Mouse (Mus musculus) ES-CJ7 (cell line): ENCODE results near the gene Phf13.

Experiments
- DNase-seq: peaks from one replicate; pipeline ENCODE4 v3.0.0; 2011; ENCODE audit warnings: low read depth, low spot score

Phf13 gene

DNA sequence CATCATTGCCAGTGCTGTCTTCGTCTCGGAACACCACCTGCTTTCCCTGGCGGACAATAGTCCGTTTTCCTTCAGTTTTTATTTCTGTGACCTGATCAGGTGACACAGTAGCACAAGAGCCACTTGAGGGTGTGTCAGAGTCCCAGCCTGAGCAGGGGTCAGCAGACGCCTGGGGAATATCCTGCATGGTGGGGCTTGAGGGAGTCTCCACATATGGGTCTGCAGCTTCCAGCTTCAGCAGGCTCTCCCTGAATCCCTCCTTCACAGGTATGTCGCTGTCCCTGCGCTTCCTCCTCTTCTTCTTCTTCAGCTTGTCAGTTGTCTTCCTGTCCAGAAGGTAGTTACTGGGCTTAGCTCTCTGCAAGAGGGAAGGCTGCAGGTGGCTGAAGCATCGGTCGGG lies 4.0 kb downstream of the Phf13 start:
- DNase-seq, result no peak

- no peak for DNase-seq
Observed at GRCm38 (mm10) chr4:151989110-151989488, 7.0 kb downstream of the Phf13 start.

DNA sequence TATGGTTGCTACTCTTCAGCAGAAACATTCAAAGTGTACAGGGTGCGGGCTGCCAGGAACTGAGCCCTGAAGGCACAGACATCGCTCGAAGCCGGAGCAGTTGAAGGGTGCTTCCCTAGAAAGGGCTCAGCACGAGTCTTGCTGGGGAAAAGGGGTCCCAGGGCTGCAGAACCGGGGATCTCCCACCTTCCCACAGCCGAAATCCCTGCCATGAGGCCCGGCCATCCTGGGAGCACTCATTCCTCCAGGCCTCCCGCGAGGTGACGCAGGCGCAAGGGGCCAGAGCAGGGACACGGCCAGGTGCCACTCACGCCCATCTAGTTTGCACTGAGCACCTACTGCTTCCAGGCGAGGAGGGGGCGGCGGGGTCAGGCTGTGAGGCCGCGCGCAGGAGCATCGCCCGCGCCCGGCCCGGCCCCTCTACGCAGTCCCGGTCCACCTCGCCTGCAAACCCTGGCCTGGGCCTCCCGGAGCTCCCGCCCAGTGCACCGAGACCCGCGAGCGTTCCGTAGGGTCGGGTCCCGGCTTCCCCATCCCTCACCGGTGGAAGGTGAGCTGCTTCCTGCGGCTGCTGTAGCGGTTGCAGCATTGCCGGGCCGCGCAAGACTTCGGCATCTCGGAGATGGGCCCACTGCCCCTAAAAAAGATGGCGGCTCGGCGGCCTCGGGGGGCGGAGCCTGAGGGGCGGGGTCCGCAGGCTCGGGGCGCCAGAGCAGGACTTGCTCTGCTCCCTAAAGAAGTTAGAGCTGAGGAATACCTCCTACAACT lies 7.5 kb downstream of the Phf13 start, which contains the start of gene Thap3:
Gene Thap3, minus strand, starts transcription at position 656 of the 768 bp plus-strand sequence.
- DNase-seq, result peak; percentile 60

DNA sequence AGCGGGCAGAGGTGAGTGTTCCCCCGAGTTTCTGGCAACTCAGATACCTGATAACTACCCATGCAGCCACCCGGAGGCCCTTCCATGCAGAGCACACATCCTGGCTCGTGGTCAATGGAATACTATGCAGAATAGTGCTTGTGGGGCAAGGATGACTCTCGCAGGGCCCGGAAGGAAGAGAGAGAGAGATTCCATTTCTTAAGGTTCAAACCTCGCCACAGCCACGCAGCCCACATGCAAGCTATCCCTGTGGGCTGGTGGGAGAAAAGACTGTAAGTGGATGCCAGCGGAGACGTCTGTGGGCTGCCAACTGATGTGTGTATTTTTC lies 8.1 kb downstream of the Phf13 start:
- DNase-seq, result no peak

DNA sequence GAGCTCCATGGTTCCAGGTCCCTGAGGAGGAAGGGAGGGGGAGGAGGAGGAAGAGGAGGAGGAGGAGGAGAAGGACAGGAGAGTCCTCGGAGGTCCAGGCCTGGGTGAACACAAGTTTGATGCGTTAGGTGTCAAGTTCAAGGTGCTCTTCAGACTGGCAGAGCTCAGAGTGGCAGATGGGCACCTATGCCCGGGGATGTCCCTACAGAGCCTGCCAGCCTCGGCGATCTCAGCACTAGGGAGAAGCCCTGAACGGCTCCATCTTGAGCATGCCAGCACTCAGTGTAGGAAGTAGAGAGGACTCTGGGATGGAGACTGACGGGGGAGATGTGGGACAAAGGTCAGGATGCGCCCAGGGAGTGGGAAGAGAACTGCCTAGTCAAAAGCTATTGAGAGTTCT lies 9.4 kb downstream of the Phf13 start:
- DNase-seq, result no peak

DNA sequence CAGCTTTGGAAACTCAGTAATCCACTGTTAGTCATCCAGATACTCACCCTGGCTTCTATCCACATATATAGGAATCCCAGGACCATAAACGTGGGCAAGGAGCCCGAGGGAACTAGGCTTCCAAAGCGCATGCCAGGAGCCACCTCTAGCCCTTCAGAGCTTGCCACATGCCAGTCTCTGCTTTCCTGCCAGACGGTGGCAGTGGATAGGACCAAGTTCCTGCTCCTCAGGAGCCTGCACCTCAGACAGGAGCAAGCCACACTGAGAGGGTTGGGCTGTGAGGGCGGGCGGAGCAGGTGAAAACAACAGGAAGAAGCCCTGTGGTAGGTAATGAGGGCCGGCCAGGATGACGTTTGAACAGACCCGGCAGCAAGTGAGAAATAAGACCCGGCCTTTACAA lies 10.2 kb downstream of the Phf13 start:
- no peak for DNase-seq

DNA sequence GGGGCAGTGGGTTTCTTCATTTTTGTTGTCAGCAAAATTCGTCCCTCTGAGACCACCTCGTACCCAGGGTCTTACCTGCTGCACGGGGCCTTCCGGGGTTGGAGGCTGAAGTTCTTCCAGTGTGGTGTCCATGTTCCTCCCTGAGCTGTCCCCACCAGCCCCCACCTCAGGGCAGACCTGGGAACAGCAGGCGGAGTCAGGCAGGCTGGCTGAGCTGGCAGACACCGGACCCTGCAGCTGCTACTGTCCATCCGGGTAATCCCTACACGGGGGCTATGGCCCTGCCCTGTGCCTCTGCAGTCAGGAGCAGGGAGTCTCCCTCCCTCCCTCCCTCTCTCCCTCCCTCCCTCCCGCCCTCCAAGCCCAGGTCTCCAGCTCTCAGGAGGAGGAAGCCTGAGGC lies 12.5 kb downstream of the Phf13 start:
- no peak for DNase-seq

DNA sequence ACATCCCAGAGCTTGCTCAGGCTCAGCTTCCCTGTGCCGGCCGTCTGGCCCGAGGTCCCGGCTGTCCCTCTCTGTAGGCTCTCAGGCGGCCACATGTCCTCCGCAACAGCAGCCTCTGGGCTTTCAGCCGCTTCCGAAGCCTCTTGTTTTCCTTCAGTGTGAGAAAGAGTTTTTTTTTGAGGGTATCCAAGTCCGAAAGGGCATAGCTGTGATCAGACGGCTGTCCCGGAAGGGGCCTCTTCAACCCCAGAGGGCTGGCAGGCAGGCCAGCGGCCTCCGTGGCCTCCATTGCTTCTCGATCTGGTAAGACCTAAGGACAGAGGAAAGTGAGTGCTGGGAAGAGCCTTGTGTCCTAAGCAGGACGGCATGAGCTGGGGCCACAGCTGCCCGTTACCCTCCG lies 13.0 kb downstream of the Phf13 start:
- no peak for DNase-seq

GRCm38 (mm10) chr4:151981363-151981762 lies 14.7 kb downstream of the Phf13 start:
- peak; percentile 77 for DNase-seq

DNA sequence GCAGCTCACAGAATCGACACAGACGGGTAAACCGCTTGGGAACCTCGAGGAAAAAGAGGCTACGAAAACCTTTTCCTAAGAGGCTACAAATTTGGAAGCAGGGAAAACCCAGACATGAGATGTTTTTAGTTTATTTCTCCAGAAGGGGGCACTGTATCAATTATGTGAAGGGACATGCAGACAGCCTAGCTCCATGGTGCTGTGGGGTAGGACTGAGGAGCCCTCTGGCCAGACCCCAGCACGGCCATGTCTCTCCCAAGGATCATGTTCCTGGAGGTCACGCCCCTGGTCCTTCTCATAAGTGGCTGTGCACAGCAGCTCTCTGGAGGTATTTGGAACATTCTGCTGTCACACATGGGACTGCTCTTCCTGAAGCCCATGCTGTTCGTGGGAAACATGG lies 15.4 kb downstream of the Phf13 start:
- DNase-seq, result peak; percentile 59

- peak; percentile 87 for DNase-seq
Observed at GRCm38 (mm10) chr4:151977748-151978147, 18.3 kb downstream of the Phf13 start.

- peak; percentile 60 for DNase-seq
Observed at GRCm38 (mm10) chr4:151975441-151975840, 20.6 kb downstream of the Phf13 start.

- peak; percentile 70 for DNase-seq
Observed at GRCm38 (mm10) chr4:151972221-151972967, 23.7 kb downstream of the Phf13 start.

DNA sequence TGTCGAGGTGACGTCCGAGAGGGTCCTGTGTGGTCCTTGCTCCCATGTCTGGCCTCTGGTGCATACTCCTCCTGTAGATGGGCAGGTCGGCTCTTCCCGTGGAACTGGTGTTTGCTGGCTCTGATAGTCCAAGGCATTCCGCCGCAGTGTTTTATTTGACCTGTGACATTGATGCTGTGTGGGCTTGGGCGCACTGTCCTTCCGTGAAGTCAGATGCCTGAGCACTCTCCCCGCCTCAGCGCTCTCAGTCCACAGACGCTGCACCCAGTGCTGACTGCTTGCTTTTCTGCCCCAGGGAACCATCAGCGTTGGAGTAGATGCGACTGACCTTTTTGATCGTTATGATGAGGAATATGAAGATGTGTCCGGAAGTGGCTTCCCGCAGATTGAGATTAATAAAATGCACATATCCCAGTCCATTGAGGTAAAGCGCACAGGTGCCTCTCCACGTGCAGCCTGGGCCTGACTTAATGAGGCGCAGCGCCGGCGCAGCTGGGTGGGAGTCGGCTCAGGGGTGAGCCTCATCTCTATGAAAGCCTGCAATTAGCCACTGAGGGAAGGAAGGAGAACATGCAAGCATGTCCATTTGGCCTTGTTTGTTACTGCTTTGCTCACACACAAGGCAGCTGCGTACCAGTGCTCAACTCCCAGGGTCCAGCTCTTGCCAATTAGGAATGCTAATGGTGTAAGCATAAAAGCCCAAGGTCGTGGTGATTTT lies 27.7 kb downstream of the Phf13 start:
- DNase-seq, result no peak

DNA sequence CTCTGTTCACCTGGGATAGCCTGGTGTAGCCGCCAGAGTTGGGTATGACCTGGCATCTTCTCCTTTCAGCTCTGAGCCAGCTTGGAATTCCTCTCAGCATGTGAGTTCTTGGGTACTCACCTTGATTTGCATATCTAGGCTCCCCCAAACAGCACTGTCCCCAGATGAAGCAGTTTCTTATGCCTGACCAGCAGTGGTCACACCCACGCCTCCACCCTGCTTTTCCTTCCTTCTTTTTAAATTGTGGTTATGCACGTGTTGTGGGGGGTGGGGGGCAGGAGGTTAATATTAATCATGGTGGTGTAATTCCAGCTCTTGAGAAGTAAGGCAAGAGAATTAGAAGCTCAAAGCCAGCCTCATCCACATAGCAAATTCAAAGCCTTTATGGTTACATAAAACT lies 33.2 kb downstream of the Phf13 start:
- no peak for DNase-seq

- no peak for DNase-seq
Observed at GRCm38 (mm10) chr4:151960513-151960854, 35.6 kb downstream of the Phf13 start.

GRCm38 (mm10) chr4:151959849-151960512 lies 36.1 kb downstream of the Phf13 start:
- no peak for DNase-seq

- no peak for DNase-seq
Observed at GRCm38 (mm10) chr4:151957584-151958315, 38.3 kb downstream of the Phf13 start.

DNA sequence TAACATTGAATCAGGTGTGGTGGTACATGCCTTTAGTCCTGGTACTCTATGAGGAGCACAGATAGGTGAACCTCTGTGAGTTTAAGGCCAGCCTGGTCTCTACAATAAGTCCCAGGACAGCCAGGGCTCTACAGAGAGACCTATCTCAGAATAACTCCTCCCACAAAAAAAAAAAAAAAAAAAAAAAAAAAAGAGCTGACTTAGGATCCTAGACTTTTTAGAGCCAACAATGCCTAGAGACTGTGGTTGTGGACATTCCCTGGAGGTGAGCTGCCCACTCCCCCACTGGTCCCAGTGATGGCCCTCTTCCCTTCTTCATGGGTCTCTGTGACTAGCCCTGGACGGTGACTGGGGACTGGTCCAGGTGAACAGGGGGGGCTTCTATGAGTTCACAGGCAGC lies 40.3 kb downstream of the Phf13 start:
- DNase-seq, result no peak

GRCm38 (mm10) chr4:151953209-151953608 lies 42.8 kb downstream of the Phf13 start:
- DNase-seq, result no peak
